Mouse (Mus musculus): ENCODE measurements around the gene Ms4a4d.
"Not testable (repeated sequence)": the region's sequence is repeated elsewhere in the genome, so short reads cannot be mapped to it uniquely, and the experiment has no call there.

The Ms4a4d gene

GRCm38 (mm10) chr19:11536593-11536992 is at the start of gene Ms4a4d:
Gene Ms4a4d (plus strand): TSS chr19:11536801.
- no peak for DNase-seq (ENCODE audit: low read depth, low spot score)
- H3K36me3 ChIP-seq (ENCODE audit: control insufficient read depth, insufficient read depth, low read length, poor library complexity, severe bottlenecking) = no peaks in the 10 kb centered on the region
- H3K27me3 ChIP-seq (ENCODE audit: control insufficient read depth, insufficient read depth, low read length, poor library complexity, severe bottlenecking) = no peaks in the 10 kb centered on the region; the same call in 1 of the 2 replicates

- no peaks in the 10 kb centered on the region for H3K36me3 ChIP-seq (ENCODE audit: control insufficient read depth, insufficient read depth, low read length, poor library complexity, severe bottlenecking)
- DNase-seq (ENCODE audit: low read depth, low spot score) = peak; percentile 89
- H3K27me3 ChIP-seq (ENCODE audit: control insufficient read depth, insufficient read depth, low read length, poor library complexity, severe bottlenecking) = no peaks in the 10 kb centered on the region
Measured at GRCm38 (mm10) chr19:11491406-11492189, 45.0 kb upstream of the Ms4a4d start.

GRCm38 (mm10) chr19:11492671-11493070 is 43.9 kb upstream of the Ms4a4d start:
- Histone ChIP-seq H3K27me3 (ENCODE audit: control insufficient read depth, insufficient read depth, low read length, poor library complexity, severe bottlenecking) (no peaks in the 10 kb centered on the region), H3K36me3 (ENCODE audit: control insufficient read depth, insufficient read depth, low read length, poor library complexity, severe bottlenecking) (peaks cover 1% of the 10 kb centered on the region; the same call in 1 of the 2 replicates)
- DNase-seq (ENCODE audit: low read depth, low spot score) = peak; percentile 56

- peak; percentile 92 for DNase-seq (ENCODE audit: low read depth, low spot score)
- H3K36me3 ChIP-seq (ENCODE audit: control insufficient read depth, insufficient read depth, low read length, poor library complexity, severe bottlenecking) = peaks cover 3% of the 10 kb centered on the region; the same call in 1 of the 2 replicates
- no peaks in the 10 kb centered on the region for H3K27me3 ChIP-seq (ENCODE audit: control insufficient read depth, insufficient read depth, low read length, poor library complexity, severe bottlenecking)
Measured at GRCm38 (mm10) chr19:11494519-11494918, 42.1 kb upstream of the Ms4a4d start.

GRCm38 (mm10) chr19:11496361-11496760 is 40.2 kb upstream of the Ms4a4d start:
- Histone ChIP-seq H3K36me3 (ENCODE audit: control insufficient read depth, insufficient read depth, low read length, poor library complexity, severe bottlenecking) (peaks cover 3% of the 10 kb centered on the region; the same call in 1 of the 2 replicates), H3K27me3 (ENCODE audit: control insufficient read depth, insufficient read depth, low read length, poor library complexity, severe bottlenecking) (no peaks in the 10 kb centered on the region)
- no peak for DNase-seq (ENCODE audit: low read depth, low spot score)

- peak; percentile 75 for DNase-seq (ENCODE audit: low read depth, low spot score)
- not testable (repeated sequence) for H3K36me3 ChIP-seq (ENCODE audit: control insufficient read depth, insufficient read depth, low read length, poor library complexity, severe bottlenecking); H3K27me3 ChIP-seq (ENCODE audit: control insufficient read depth, insufficient read depth, low read length, poor library complexity, severe bottlenecking)
Measured at GRCm38 (mm10) chr19:11497300-11497699, 39.3 kb upstream of the Ms4a4d start.

- Histone ChIP-seq H3K36me3 (ENCODE audit: control insufficient read depth, insufficient read depth, low read length, poor library complexity, severe bottlenecking) (peaks cover 5% of the 10 kb centered on the region; the same call in 1 of the 2 replicates), H3K27me3 (ENCODE audit: control insufficient read depth, insufficient read depth, low read length, poor library complexity, severe bottlenecking) (no peaks in the 10 kb centered on the region)
- DNase-seq (ENCODE audit: low read depth, low spot score) = peak; percentile 40
Measured at GRCm38 (mm10) chr19:11500796-11501195, 35.8 kb upstream of the Ms4a4d start.

- peak; percentile 59 for DNase-seq (ENCODE audit: low read depth, low spot score)
- H3K27me3 ChIP-seq (ENCODE audit: control insufficient read depth, insufficient read depth, low read length, poor library complexity, severe bottlenecking) = no peaks in the 10 kb centered on the region
- H3K36me3 ChIP-seq (ENCODE audit: control insufficient read depth, insufficient read depth, low read length, poor library complexity, severe bottlenecking) = peaks cover 8% of the 10 kb centered on the region; the same call in 1 of the 2 replicates
Measured at GRCm38 (mm10) chr19:11501326-11501725, 35.3 kb upstream of the Ms4a4d start.

GRCm38 (mm10) chr19:11504857-11505256 is 31.7 kb upstream of the Ms4a4d start:
- Histone ChIP-seq H3K36me3 (ENCODE audit: control insufficient read depth, insufficient read depth, low read length, poor library complexity, severe bottlenecking) (peaks cover 6% of the 10 kb centered on the region; the same call in 1 of the 2 replicates), H3K27me3 (ENCODE audit: control insufficient read depth, insufficient read depth, low read length, poor library complexity, severe bottlenecking) (no peaks in the 10 kb centered on the region)
- no peak for DNase-seq (ENCODE audit: low read depth, low spot score)

- Histone ChIP-seq H3K36me3 (ENCODE audit: control insufficient read depth, insufficient read depth, low read length, poor library complexity, severe bottlenecking) (peaks cover 3% of the 10 kb centered on the region; the same call in 1 of the 2 replicates), H3K27me3 (ENCODE audit: control insufficient read depth, insufficient read depth, low read length, poor library complexity, severe bottlenecking) (no peaks in the 10 kb centered on the region)
- DNase-seq (ENCODE audit: low read depth, low spot score) = no peak
Measured at GRCm38 (mm10) chr19:11513458-11513857, 23.1 kb upstream of the Ms4a4d start.

GRCm38 (mm10) chr19:11516246-11516645 is 20.4 kb upstream of the Ms4a4d start, which contains the start of gene Ms4a6b:
Gene Ms4a6b (plus strand): TSS chr19:11516512.
- H3K36me3 ChIP-seq (ENCODE audit: control insufficient read depth, insufficient read depth, low read length, poor library complexity, severe bottlenecking) = 0 out of 2 replicates have a peak, but pooled peaks cover 2% of the 10 kb centered on the region
- no peaks in the 10 kb centered on the region for H3K27me3 ChIP-seq (ENCODE audit: control insufficient read depth, insufficient read depth, low read length, poor library complexity, severe bottlenecking)
- no peak for DNase-seq (ENCODE audit: low read depth, low spot score)

GRCm38 (mm10) chr19:11516845-11517244 is 19.8 kb upstream of the Ms4a4d start:
- Histone ChIP-seq H3K27me3 (ENCODE audit: control insufficient read depth, insufficient read depth, low read length, poor library complexity, severe bottlenecking) (no peaks in the 10 kb centered on the region), H3K36me3 (ENCODE audit: control insufficient read depth, insufficient read depth, low read length, poor library complexity, severe bottlenecking) (0 out of 2 replicates have a peak, but pooled peaks cover 2% of the 10 kb centered on the region)
- DNase-seq (ENCODE audit: low read depth, low spot score) = no peak

GRCm38 (mm10) chr19:11517373-11517772 is 19.2 kb upstream of the Ms4a4d start:
- not testable (repeated sequence) for H3K27me3 ChIP-seq (ENCODE audit: control insufficient read depth, insufficient read depth, low read length, poor library complexity, severe bottlenecking); DNase-seq (ENCODE audit: low read depth, low spot score); H3K36me3 ChIP-seq (ENCODE audit: control insufficient read depth, insufficient read depth, low read length, poor library complexity, severe bottlenecking)

GRCm38 (mm10) chr19:11518356-11518755 is 18.2 kb upstream of the Ms4a4d start:
- not testable (repeated sequence) for H3K27me3 ChIP-seq (ENCODE audit: control insufficient read depth, insufficient read depth, low read length, poor library complexity, severe bottlenecking); H3K36me3 ChIP-seq (ENCODE audit: control insufficient read depth, insufficient read depth, low read length, poor library complexity, severe bottlenecking)
- DNase-seq (ENCODE audit: low read depth, low spot score) = peak; percentile 43

GRCm38 (mm10) chr19:11520146-11520545 is 16.5 kb upstream of the Ms4a4d start:
- peaks cover 14% of the 10 kb centered on the region for H3K36me3 ChIP-seq (ENCODE audit: control insufficient read depth, insufficient read depth, low read length, poor library complexity, severe bottlenecking)
- no peak for DNase-seq (ENCODE audit: low read depth, low spot score)

More at GRCm38 (mm10) chr19:11520146-11520545, 16.5 kb upstream of the Ms4a4d start:
- H3K27me3 ChIP-seq (ENCODE audit: control insufficient read depth, insufficient read depth, low read length, poor library complexity, severe bottlenecking) = no peaks in the 10 kb centered on the region
